Mouse (Mus musculus): ENCODE measurements at regions not wholly inside any gene's neighbourhood (a gene's known extent, or its start where the extent isn't known, plus 50 kb on each side); places are given as distances from the start of the nearest gene placed in this dataset.

GRCm38 (mm10) chr6:135520868-135521267 lies 158.5 kb downstream of the Emp1 start:
- DNase-seq (ENCODE audit: extremely low read depth, low read depth) = no peak

- DNase-seq (ENCODE audit: extremely low read depth, low read depth) = no peak
These were observed 162.5 kb downstream of the Emp1 start for GRCm38 (mm10) chr6:135524886-135525285.

DNA sequence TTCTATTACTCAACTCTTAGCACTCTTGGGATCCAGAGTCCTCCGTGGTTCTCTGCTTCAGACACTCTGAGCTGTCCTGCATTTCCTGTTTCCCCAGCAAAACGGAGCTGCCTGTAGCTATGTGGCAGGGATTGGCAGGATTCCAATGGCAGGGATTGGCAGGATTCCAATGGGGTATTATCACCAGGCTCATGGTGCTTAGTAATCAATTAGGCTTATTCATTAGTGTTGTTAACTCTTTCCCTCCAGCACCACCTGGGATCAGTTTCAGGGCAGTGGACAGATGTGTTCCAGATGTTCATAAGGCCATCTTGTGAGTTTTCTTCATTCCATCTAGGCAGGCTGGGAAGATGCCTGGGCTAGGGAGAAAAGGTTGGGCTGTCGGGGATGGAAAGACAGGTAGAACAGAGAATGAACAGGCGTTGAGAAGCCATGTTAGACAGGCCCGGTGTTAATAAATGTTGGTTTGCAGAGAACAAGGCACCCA lies 163.5 kb downstream of the Emp1 start:
- no peak for DNase-seq (ENCODE audit: extremely low read depth, low read depth)

DNA sequence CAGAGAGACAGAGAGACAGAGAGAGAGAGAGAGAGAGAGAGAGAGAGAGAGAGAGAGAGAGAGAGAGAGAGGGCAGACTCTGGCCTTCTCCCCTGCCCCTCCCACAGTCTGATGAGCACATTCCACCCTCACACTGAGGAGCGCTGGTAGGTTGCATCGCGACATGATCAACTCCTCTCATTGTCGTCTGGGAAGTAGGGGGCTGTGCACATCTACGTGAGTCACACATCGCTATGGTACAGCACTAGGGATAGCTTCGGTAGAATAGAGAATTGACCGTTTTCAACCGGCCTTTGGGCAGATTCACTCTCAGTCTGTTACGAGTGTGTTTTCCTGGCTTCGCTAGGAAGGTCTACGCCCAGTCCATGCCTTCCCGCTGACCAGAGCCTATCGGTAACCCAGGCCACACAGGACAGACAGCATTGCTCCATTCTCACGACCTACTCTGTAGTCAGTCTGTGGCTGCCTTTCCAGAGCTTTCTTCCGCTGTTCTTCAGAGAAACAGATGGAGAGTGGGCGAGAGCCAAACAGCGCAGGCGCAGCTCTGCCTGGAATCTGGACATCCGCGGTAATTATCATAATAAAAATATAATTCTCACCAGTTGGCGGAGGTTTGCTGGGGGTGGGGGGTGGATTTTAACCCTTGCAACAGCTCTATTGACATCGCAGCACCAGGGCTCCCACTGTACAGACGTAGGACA lies 164.3 kb downstream of the Emp1 start:
- DNase-seq (ENCODE audit: extremely low read depth, low read depth) = no peak

GRCm38 (mm10) chr6:135527879-135528278 lies 165.5 kb downstream of the Emp1 start:
- no peak for DNase-seq (ENCODE audit: extremely low read depth, low read depth)

GRCm38 (mm10) chr6:135539791-135540646 lies 177.7 kb downstream of the Emp1 start:
- DNase-seq (ENCODE audit: extremely low read depth, low read depth) = no peak

DNA sequence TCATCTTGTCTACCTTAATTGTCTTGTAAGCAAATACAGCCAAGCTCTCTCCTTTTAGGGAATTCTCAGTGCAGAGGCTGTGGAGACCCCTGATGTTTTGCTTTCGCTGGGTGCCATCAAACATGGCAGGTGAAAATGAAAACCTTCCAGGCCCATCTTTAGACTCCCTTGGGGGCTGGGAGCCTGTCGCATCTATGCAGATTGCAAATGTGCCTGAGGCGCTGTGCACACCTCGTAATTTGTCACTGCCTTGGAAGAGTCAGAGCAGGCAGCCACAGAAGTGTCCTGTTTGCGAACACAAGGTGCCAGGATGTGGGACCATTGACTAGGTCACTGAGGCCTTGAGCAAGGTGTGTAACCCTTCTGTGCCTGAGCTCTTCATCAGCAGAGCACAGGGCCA lies 179.2 kb downstream of the Emp1 start:
- DNase-seq (ENCODE audit: extremely low read depth, low read depth) = no peak

DNA sequence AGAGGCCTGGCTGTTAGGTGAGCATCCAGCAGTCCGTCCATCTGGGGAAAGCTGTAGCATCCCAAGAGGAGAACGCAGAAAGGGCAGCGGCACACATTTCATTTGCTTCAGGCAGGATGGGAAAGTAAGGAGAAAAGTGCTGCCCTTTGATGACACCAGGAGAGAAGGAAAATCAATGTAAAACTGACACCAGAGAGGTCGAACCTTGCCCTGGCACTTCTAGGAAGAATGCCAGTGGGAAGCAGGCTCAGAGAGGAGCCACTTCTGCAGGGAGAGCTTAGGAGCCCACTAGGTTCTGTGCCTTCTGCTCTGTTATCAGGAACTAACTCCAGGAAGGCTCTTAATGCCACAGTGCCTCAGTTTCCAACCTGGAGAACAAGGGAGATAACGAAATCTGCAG lies 180.0 kb downstream of the Emp1 start:
- DNase-seq (ENCODE audit: extremely low read depth, low read depth) = no peak

- DNase-seq (ENCODE audit: extremely low read depth, low read depth) = no peak
These were observed 181.0 kb downstream of the Emp1 start for GRCm38 (mm10) chr6:135543390-135543789.

DNA sequence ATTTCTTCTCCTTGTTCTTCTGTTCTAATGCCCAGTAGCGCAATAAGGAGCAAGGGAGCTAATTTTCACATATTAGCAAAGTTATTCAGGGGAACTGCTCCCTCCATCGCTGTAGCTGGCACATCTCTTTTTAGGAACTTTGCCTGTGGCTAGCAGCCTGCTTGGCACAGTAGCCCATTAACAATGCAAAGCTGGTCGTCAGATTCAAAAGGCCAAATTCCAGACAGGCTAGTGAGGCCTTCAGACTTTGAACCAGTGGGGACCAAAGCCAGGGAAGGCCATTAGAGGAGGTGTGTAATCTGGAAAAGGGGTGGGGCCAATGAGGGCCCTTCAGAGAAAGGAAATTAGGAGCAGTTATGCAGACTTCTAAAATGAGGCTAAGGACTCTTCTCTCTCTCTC lies 181.5 kb downstream of the Emp1 start:
- no peak for DNase-seq (ENCODE audit: extremely low read depth, low read depth)

- no peak for DNase-seq (ENCODE audit: extremely low read depth, low read depth)
These were observed 188.1 kb downstream of the Emp1 start for GRCm38 (mm10) chr6:135550368-135550950.

- DNase-seq (ENCODE audit: extremely low read depth, low read depth) = no peak
These were observed 190.1 kb downstream of the Emp1 start for GRCm38 (mm10) chr6:135552396-135552795.

- no peak for DNase-seq (ENCODE audit: extremely low read depth, low read depth)
These were observed 197.2 kb downstream of the Emp1 start for GRCm38 (mm10) chr6:135559501-135559907.

- no peak for DNase-seq (ENCODE audit: extremely low read depth, low read depth)
These were observed 199.9 kb downstream of the Emp1 start for GRCm38 (mm10) chr6:135562267-135562666.

GRCm38 (mm10) chr6:135563766-135564165 lies 201.4 kb downstream of the Emp1 start:
- no peak for DNase-seq (ENCODE audit: extremely low read depth, low read depth)

GRCm38 (mm10) chr6:135569086-135569485 lies 206.7 kb downstream of the Emp1 start:
- DNase-seq (ENCODE audit: extremely low read depth, low read depth) = no peak

- DNase-seq (ENCODE audit: extremely low read depth, low read depth) = no peak
These were observed 212.9 kb downstream of the Emp1 start for GRCm38 (mm10) chr6:135575294-135575693.

GRCm38 (mm10) chr6:135578728-135579127 lies 216.4 kb downstream of the Emp1 start:
- DNase-seq (ENCODE audit: extremely low read depth, low read depth) = no peak

GRCm38 (mm10) chr6:135582567-135582966 lies 220.2 kb downstream of the Emp1 start:
- DNase-seq (ENCODE audit: extremely low read depth, low read depth) = no peak

- DNase-seq (ENCODE audit: extremely low read depth, low read depth) = no peak
These were observed 222.4 kb downstream of the Emp1 start for GRCm38 (mm10) chr6:135584782-135585181.

DNA sequence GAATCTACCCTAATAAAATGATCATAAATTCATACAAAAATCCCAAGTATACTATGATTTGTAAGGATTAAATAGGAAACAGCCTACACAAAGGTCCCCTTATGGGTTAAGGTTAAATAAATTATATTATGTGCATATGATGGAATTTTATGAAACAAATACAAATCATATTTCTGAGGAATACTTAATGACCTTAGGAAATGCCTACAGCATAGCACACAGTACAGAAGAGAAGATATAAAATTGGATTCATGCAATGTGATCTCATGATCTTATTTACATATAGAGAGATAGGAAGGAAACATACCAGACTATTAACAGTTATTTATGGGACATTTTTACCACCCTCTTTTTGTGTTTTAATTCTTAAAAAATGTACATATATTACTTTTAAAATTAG lies 227.7 kb downstream of the Emp1 start:
- DNase-seq (ENCODE audit: extremely low read depth, low read depth) = no peak

DNA sequence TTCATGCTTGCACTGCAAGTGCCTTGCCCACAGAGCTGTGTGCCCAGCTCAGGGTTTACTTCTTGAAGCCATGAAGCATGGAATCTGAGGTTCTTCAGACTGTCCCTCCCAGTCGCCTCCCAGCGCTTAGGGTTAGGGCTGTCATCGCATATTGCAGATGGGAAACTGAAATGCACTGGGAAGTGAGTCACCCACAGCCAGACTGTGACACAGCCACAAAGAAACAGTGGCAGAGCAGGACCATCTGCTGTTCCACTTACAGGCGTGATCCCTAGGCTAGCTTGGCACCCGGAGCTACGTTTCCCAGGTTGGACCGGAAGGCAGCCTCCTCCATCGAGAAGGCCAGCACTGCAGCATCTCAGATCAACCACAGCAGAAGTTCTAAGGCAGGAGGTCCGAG lies 228.7 kb downstream of the Emp1 start:
- no peak for DNase-seq (ENCODE audit: extremely low read depth, low read depth)
